26 mouse cellular contexts compared by ENCODE assay signal in genomic region chr15:91351006-91351405, GRCm38 (mm10).
A peak's percentile ranks its signal among the peaks of the same experiment; 100 is the strongest.
DNase-seq lines count a peak whose midpoint lies in the region; ATAC-seq lines count a peak whose summit lies in the region.
"Had no signal": no experiment of that assay in that cellular context is flagged by ENCODE, and none has a peak within 500 bp of the region (broad histone marks: within the 10 kb centered on the region; RNA-seq: fewer than 3 reads in every experiment).

No protein-coding gene starts in this region.

- 0 out of 2 replicates have a peak overlapping the region, but pooled peaks have one; percentile 11 for H3K27ac ChIP-seq in hindbrain, embryonic 14.5 days
- H3K27ac ChIP-seq in hindbrain, embryonic 16.5 days (ENCODE audit: low read depth, low read length) = no peak overlapping the region
- peak overlapping the region; percentile 24; the same call in 1 of the 2 replicates for H3K27ac ChIP-seq in neural tube, embryonic 14.5 days (ENCODE audit: low read depth, low read length)
- H3K27ac ChIP-seq in midbrain, embryonic 16.5 days (ENCODE audit: low read length) = peak overlapping the region; percentile 53
- H3K27ac ChIP-seq: embryonic facial prominence, embryonic 12.5 days; forebrain, embryonic 15.5 days; limb, embryonic 13.5 days; lung, embryonic 15.5 days; midbrain, embryonic 12.5 days; neural tube, embryonic 13.5 days; stomach, embryonic 15.5 days had no signal

- DNase-seq in hindbrain, embryonic 14.5 days (ENCODE audit: low spot score) = peak; percentile 48
- no peak for DNase-seq in neural tube, embryonic 10.5 days (ENCODE audit: extremely low spot score, low spot score)
- no peak for DNase-seq in kidney, adult 8-10 months
- DNase-seq: adrenal gland, postnatal 36 days; B cell, adult 2 months; cerebellum, adult 2 months; cerebellum, postnatal 36 days; gastrocnemius, postnatal 14 days; heart, postnatal 14 days; kidney, adult 9 months; kidney, postnatal 10 days; retina, postnatal 1 day; right cerebral cortex, postnatal 14 days had no signal

- no peaks in the 10 kb centered on the region for H3K36me3 ChIP-seq in hindbrain, embryonic 14.5 days (replicated peaks; ENCODE audit: control insufficient read depth, insufficient read depth)
- H3K36me3 ChIP-seq in hindbrain, embryonic 16.5 days (ENCODE audit: control insufficient read depth, insufficient read depth, low read length) = no peaks in the 10 kb centered on the region
- no peaks in the 10 kb centered on the region for H3K36me3 ChIP-seq in neural tube, embryonic 14.5 days (ENCODE audit: control insufficient read depth, insufficient read depth, low read length)
- H3K36me3 ChIP-seq in midbrain, embryonic 16.5 days (ENCODE audit: control insufficient read depth, insufficient read depth, low read length) = no peaks in the 10 kb centered on the region
- H3K36me3 ChIP-seq: embryonic facial prominence, embryonic 12.5 days; forebrain, embryonic 15.5 days; limb, embryonic 13.5 days; lung, embryonic 15.5 days; midbrain, embryonic 12.5 days; neural tube, embryonic 13.5 days; stomach, embryonic 15.5 days had no signal

- no peak overlapping the region; the same call in 1 of the 2 replicates for H3K4me2 ChIP-seq in hindbrain, embryonic 14.5 days (replicated peaks)
- H3K4me2 ChIP-seq in hindbrain, embryonic 16.5 days (ENCODE audit: low read length) = no peak overlapping the region
- no peak overlapping the region for H3K4me2 ChIP-seq in neural tube, embryonic 14.5 days (ENCODE audit: low read depth, low read length)
- no peak overlapping the region for H3K4me2 ChIP-seq in midbrain, embryonic 16.5 days (ENCODE audit: low read length)
- H3K4me2 ChIP-seq: embryonic facial prominence, embryonic 12.5 days; forebrain, embryonic 15.5 days; limb, embryonic 13.5 days; liver, embryonic 11.5 days; lung, embryonic 15.5 days; midbrain, embryonic 12.5 days; neural tube, embryonic 13.5 days; stomach, embryonic 15.5 days had no signal

- no peak for ATAC-seq in hindbrain, embryonic 14.5 days (ENCODE audit: low FRiP score)
- ATAC-seq in hindbrain, embryonic 16.5 days = no peak
- ATAC-seq in neural tube, embryonic 14.5 days (ENCODE audit: low read depth) = no peak
- ATAC-seq in midbrain, embryonic 16.5 days = no peak
- ATAC-seq: forebrain, embryonic 15.5 days; intestine, embryonic 16.5 days had no signal

- H3K4me3 ChIP-seq in hindbrain, embryonic 14.5 days (replicated peaks; ENCODE audit: low read length) = no peak overlapping the region
- no peak overlapping the region for H3K4me3 ChIP-seq in hindbrain, embryonic 16.5 days (ENCODE audit: low read length)
- H3K4me3 ChIP-seq in neural tube, embryonic 14.5 days (ENCODE audit: low read depth, low read length) = no peak overlapping the region
- no peak overlapping the region for H3K4me3 ChIP-seq in midbrain, embryonic 16.5 days (ENCODE audit: low read depth, low read length)
- H3K4me3 ChIP-seq: embryonic facial prominence, embryonic 12.5 days; forebrain, embryonic 15.5 days; limb, embryonic 13.5 days; lung, embryonic 15.5 days; midbrain, embryonic 12.5 days; myocyte; neural tube, embryonic 13.5 days; stomach, embryonic 15.5 days had no signal

- no peaks in the 10 kb centered on the region for H3K9me3 ChIP-seq in hindbrain, embryonic 14.5 days (ENCODE audit: control insufficient read depth, low read length)
- H3K9me3 ChIP-seq in hindbrain, embryonic 16.5 days (ENCODE audit: control insufficient read depth, low read length) = no peaks in the 10 kb centered on the region
- H3K9me3 ChIP-seq in neural tube, embryonic 14.5 days (ENCODE audit: control insufficient read depth, low read length) = no peaks in the 10 kb centered on the region
- no peaks in the 10 kb centered on the region for H3K9me3 ChIP-seq in midbrain, embryonic 16.5 days (replicated peaks; ENCODE audit: control insufficient read depth, low read length, poor library complexity, severe bottlenecking)
- H3K9me3 ChIP-seq: embryonic facial prominence, embryonic 12.5 days; forebrain, embryonic 15.5 days; limb, embryonic 13.5 days; lung, embryonic 15.5 days; midbrain, embryonic 12.5 days; neural tube, embryonic 13.5 days; stomach, embryonic 15.5 days had no signal

- no peaks in the 10 kb centered on the region for H3K4me1 ChIP-seq in hindbrain, embryonic 14.5 days (replicated peaks; ENCODE audit: control insufficient read depth, insufficient read depth, low read length)
- H3K4me1 ChIP-seq in hindbrain, embryonic 16.5 days (ENCODE audit: control insufficient read depth, insufficient read depth, low read depth, low read length) = no peaks in the 10 kb centered on the region
- H3K4me1 ChIP-seq in neural tube, embryonic 14.5 days (ENCODE audit: control insufficient read depth, insufficient read depth, low read length) = no peaks in the 10 kb centered on the region
- H3K4me1 ChIP-seq in midbrain, embryonic 16.5 days (ENCODE audit: control insufficient read depth, insufficient read depth, low read length) = 0 out of 2 replicates have a peak, but pooled peaks cover 5% of the 10 kb centered on the region
- H3K4me1 ChIP-seq: embryonic facial prominence, embryonic 12.5 days; forebrain, embryonic 15.5 days; limb, embryonic 13.5 days; lung, embryonic 15.5 days; midbrain, embryonic 12.5 days; neural tube, embryonic 13.5 days; stomach, embryonic 15.5 days had no signal

- peak overlapping the region; percentile 43; the same call in 1 of the 2 replicates for H3K9ac ChIP-seq in hindbrain, embryonic 14.5 days
- no peak overlapping the region for H3K9ac ChIP-seq in hindbrain, embryonic 16.5 days (ENCODE audit: low read depth, low read length)
- no peak overlapping the region for H3K9ac ChIP-seq in neural tube, embryonic 14.5 days (replicated peaks; ENCODE audit: low read depth, low read length)
- no peak overlapping the region for H3K9ac ChIP-seq in midbrain, embryonic 16.5 days (ENCODE audit: low read depth, low read length)
- H3K9ac ChIP-seq: embryonic facial prominence, embryonic 12.5 days; forebrain, embryonic 15.5 days; limb, embryonic 13.5 days; lung, embryonic 15.5 days; midbrain, embryonic 12.5 days; neural tube, embryonic 13.5 days; stomach, embryonic 15.5 days had no signal

- 67% methylated on average over 7 of the region's 7 CpGs for WGBS in hindbrain, embryonic 14.5 days
- WGBS in hindbrain, embryonic 16.5 days = 68% methylated on average over 7 of the region's 7 CpGs
- 67% methylated on average over 7 of the region's 7 CpGs for WGBS in neural tube, embryonic 14.5 days
- WGBS in midbrain, embryonic 16.5 days = 52% methylated on average over 7 of the region's 7 CpGs

- no peaks in the 10 kb centered on the region for H3K27me3 ChIP-seq in hindbrain, embryonic 14.5 days (ENCODE audit: control insufficient read depth, insufficient read depth, low read length)
- no peaks in the 10 kb centered on the region for H3K27me3 ChIP-seq in hindbrain, embryonic 16.5 days (replicated peaks; ENCODE audit: control insufficient read depth, insufficient read depth, low read length)
- no peaks in the 10 kb centered on the region for H3K27me3 ChIP-seq in neural tube, embryonic 14.5 days (ENCODE audit: control insufficient read depth, insufficient read depth, low read length)
- H3K27me3 ChIP-seq in midbrain, embryonic 16.5 days (ENCODE audit: control insufficient read depth, insufficient read depth, low read depth, low read length) = no peaks in the 10 kb centered on the region
- H3K27me3 ChIP-seq: embryonic facial prominence, embryonic 12.5 days; forebrain, embryonic 15.5 days; limb, embryonic 13.5 days; lung, embryonic 15.5 days; midbrain, embryonic 12.5 days; neural tube, embryonic 13.5 days; stomach, embryonic 15.5 days had no signal
